17 mouse cellular contexts compared by ENCODE assay signal in the genomic region with DNA sequence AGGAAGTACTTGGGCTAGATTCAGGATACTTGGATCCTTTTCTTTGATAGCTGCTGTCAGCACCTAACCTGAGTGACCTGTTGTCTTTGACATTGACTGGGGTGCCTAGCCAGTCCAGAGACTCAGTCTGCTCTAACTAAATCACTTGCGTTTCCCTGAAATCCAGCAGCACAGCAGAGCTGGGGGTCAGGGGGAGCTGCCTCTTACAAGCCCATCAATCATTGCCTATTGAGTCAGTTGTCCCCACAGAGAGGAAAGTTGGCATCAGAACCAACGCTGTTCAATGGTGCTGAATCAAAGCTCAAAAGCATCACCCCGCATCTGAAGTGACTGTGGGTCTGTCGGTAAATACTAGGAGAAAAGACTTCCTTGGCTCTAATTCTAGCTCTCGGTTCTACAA.
DNase-seq lines count a peak whose midpoint lies in the region; ATAC-seq and TF ChIP-seq lines count a peak whose summit lies in the region.
"Had no signal": no experiment of that assay in that cellular context is flagged by ENCODE, and none has a peak within 500 bp of the region (broad histone marks: within the 10 kb centered on the region; RNA-seq: fewer than 3 reads in every experiment).

No protein-coding gene starts in this region.

- no peak for ATAC-seq in lung, embryonic 15.5 days (ENCODE audit: borderline replicate concordance, extremely low read depth, low FRiP score, low TSS enrichment)
- ATAC-seq in forebrain, postnatal 0 days: no peak
- ATAC-seq: intestine, embryonic 16.5 days had no signal

- H3K36me3 ChIP-seq in lung, embryonic 15.5 days: no peaks in the 10 kb centered on the region
- H3K36me3 ChIP-seq in forebrain, postnatal 0 days (ENCODE audit: insufficient read depth): no peaks in the 10 kb centered on the region
- H3K36me3 ChIP-seq: embryonic facial prominence, embryonic 12.5 days had no signal

- H3K4me3 ChIP-seq in lung, embryonic 15.5 days: no peak overlapping the region
- H3K4me3 ChIP-seq in forebrain, postnatal 0 days (ENCODE audit: low read depth, low read length): no peak overlapping the region
- H3K4me3 ChIP-seq: embryonic facial prominence, embryonic 12.5 days; megakaryocyte, embryonic 14.5 days had no signal

- peak overlapping the region; percentile 53; the same call in 1 of the 2 replicates for H3K27ac ChIP-seq in lung, embryonic 15.5 days
- H3K27ac ChIP-seq in forebrain, postnatal 0 days (ENCODE audit: low read depth, low read length): no peak overlapping the region
- H3K27ac ChIP-seq: embryonic facial prominence, embryonic 12.5 days had no signal

- H3K27me3 ChIP-seq in lung, embryonic 15.5 days: no peaks in the 10 kb centered on the region
- H3K27me3 ChIP-seq in forebrain, postnatal 0 days (ENCODE audit: insufficient read depth, low read length): peaks cover 14% of the 10 kb centered on the region
- H3K27me3 ChIP-seq: embryonic facial prominence, embryonic 12.5 days; megakaryocyte, embryonic 14.5 days had no signal

- 29% methylated on average over 5 of the region's 5 CpGs for WGBS in lung, embryonic 15.5 days
- WGBS in forebrain, postnatal 0 days: 14% methylated on average over 5 of the region's 5 CpGs

- H3K4me2 ChIP-seq in lung, embryonic 15.5 days: no peak overlapping the region
- no peak overlapping the region for H3K4me2 ChIP-seq in forebrain, postnatal 0 days (ENCODE audit: low read depth)
- H3K4me2 ChIP-seq: embryonic facial prominence, embryonic 12.5 days had no signal

- no peak overlapping the region for H3K9ac ChIP-seq in lung, embryonic 15.5 days
- H3K9ac ChIP-seq in forebrain, postnatal 0 days: no peak overlapping the region
- H3K9ac ChIP-seq: embryonic facial prominence, embryonic 12.5 days had no signal

- no peaks in the 10 kb centered on the region for H3K9me3 ChIP-seq in lung, embryonic 15.5 days
- H3K9me3 ChIP-seq in forebrain, postnatal 0 days (ENCODE audit: low read length): no peaks in the 10 kb centered on the region
- H3K9me3 ChIP-seq: embryonic facial prominence, embryonic 12.5 days; megakaryocyte, embryonic 14.5 days had no signal

- DNase-seq in lung, postnatal 36 days: no peak
- DNase-seq in embryo, embryonic 11 days: peak; percentile 26
- DNase-seq in forebrain, postnatal 0 days: peak; percentile 25
- peak; percentile 31 for DNase-seq in mesoderm, embryonic 11.5 days (ENCODE audit: low read depth, low spot score)
- DNase-seq in thymus, postnatal 14 days: no peak
- no peak for DNase-seq in adrenal gland, adult 8-10 months
- DNase-seq: adrenal gland, postnatal 14 days; cerebellum, adult 9-11 months; gastrocnemius, postnatal 14 days; kidney, postnatal 14 days; liver; lung, adult 18-20 months; retina, postnatal 1 day had no signal

- H3K4me1 ChIP-seq in lung, embryonic 15.5 days: peaks cover 27% of the 10 kb centered on the region
- H3K4me1 ChIP-seq in forebrain, postnatal 0 days (ENCODE audit: insufficient read depth): no peaks in the 10 kb centered on the region
- H3K4me1 ChIP-seq: megakaryocyte, embryonic 14.5 days had no signal

- no peak for TF ChIP-seq CTCF in forebrain, postnatal 0 days (IDR thresholded peaks at IDR 0.05; ENCODE audit: low read depth)

Comparison
In these comparisons a context has a peak if more than half of its experiments do, and no peak if none do; other contexts are left out.
1. DNase-seq: peak in embryo, embryonic 11 days (single experiment), forebrain, postnatal 0 days (single experiment) and mesoderm, embryonic 11.5 days (single experiment); none in lung, postnatal 36 days (single experiment), thymus, postnatal 14 days (single experiment) and adrenal gland, adult 8-10 months (single experiment).